Comparison of ENCODE assay signal across 10 mouse cellular contexts in the genomic region with DNA sequence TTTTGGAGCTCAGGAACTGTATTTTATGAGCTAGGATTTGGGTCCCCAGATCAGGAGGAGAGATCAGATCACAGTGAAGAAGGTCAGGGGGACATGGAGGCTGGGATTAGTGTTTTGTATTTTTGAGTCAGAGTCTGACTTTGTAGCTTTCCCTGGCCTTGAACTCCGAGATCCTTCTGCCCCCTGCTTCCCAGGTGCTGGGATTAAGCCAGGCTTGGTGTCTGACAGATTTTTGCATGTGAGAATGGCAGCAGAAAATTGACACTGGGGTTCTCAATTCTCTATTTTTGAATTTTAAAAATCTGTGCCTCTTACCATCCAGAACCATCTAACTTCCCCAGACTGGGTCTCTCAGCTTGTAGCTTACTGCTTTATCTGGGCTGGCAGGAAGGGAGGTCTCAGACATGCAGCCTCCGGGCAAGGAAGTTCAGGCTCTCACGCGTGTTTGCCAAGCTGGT. TPM values are rescaled to one million over a fixed set of nuclear protein-coding genes. Genes with fewer than 3 reads are reported as not detected.
DNase-seq lines count a peak whose midpoint lies in the region; ATAC-seq and TF ChIP-seq lines count a peak whose summit lies in the region.
"Had no signal": no experiment of that assay in that cellular context is flagged by ENCODE, and none has a peak within 500 bp of the region (broad histone marks: within the 10 kb centered on the region; RNA-seq: fewer than 3 reads in every experiment).

No protein-coding gene starts in this region.

- H3K9ac ChIP-seq in heart, embryonic 16.5 days (ENCODE audit: low read length) = peak overlapping the region; percentile 79
- peak overlapping the region; percentile 54 for H3K9ac ChIP-seq in hindbrain, embryonic 14.5 days
- peak overlapping the region; percentile 55 for H3K9ac ChIP-seq in midbrain, embryonic 12.5 days (replicated peaks)

- peaks cover 43% of the 10 kb centered on the region for H3K4me1 ChIP-seq in heart, embryonic 16.5 days (ENCODE audit: control insufficient read depth, insufficient read depth, low read length)
- peaks cover 8% of the 10 kb centered on the region for H3K4me1 ChIP-seq in bone marrow, adult 2 months (ENCODE audit: control insufficient read depth, insufficient read depth, low read length)
- H3K4me1 ChIP-seq in hindbrain, embryonic 14.5 days (replicated peaks; ENCODE audit: control insufficient read depth, insufficient read depth, low read length) = peaks cover 34% of the 10 kb centered on the region
- H3K4me1 ChIP-seq in midbrain, embryonic 12.5 days = peaks cover 44% of the 10 kb centered on the region

- H3K4me2 ChIP-seq in heart, embryonic 16.5 days (ENCODE audit: low read depth, low read length) = no peak overlapping the region
- peak overlapping the region; percentile 64 for H3K4me2 ChIP-seq in hindbrain, embryonic 14.5 days (replicated peaks)
- H3K4me2 ChIP-seq in midbrain, embryonic 12.5 days (replicated peaks) = peak overlapping the region; percentile 81

- H3K36me3 ChIP-seq in heart, embryonic 16.5 days (ENCODE audit: control insufficient read depth, insufficient read depth) = peaks cover 24% of the 10 kb centered on the region
- H3K36me3 ChIP-seq in hindbrain, embryonic 14.5 days (replicated peaks; ENCODE audit: control insufficient read depth, insufficient read depth) = peaks cover 42% of the 10 kb centered on the region
- peaks cover 37% of the 10 kb centered on the region for H3K36me3 ChIP-seq in midbrain, embryonic 12.5 days

- TF ChIP-seq POLR2A in bone marrow, adult 2 months (IDR thresholded peaks at IDR 0.05; ENCODE audit: borderline replicate concordance, control insufficient read depth, low read depth, low read length) = no peak

- H3K27ac ChIP-seq in heart, embryonic 16.5 days (ENCODE audit: low read length) = peak overlapping the region; percentile 86
- H3K27ac ChIP-seq in bone marrow, adult 2 months (ENCODE audit: control insufficient read depth, insufficient read depth, low read depth, low read length, poor library complexity) = peak overlapping the region; percentile 92
- H3K27ac ChIP-seq in hindbrain, embryonic 14.5 days = peak overlapping the region; percentile 84; the same call in 1 of the 2 replicates
- peak overlapping the region; percentile 89 for H3K27ac ChIP-seq in midbrain, embryonic 12.5 days (replicated peaks)

- no peak for ATAC-seq in heart, embryonic 16.5 days (replicated peaks; ENCODE audit: extremely low read depth, insufficient read depth, low FRiP score)
- no peak for ATAC-seq in hindbrain, embryonic 14.5 days (ENCODE audit: low FRiP score)
- no peak for ATAC-seq in midbrain, embryonic 12.5 days (ENCODE audit: low FRiP score, low read depth)
- ATAC-seq: Patski had no signal

- no peaks in the 10 kb centered on the region for H3K9me3 ChIP-seq in heart, embryonic 16.5 days (replicated peaks; ENCODE audit: control insufficient read depth, low read length)
- H3K9me3 ChIP-seq in hindbrain, embryonic 14.5 days (ENCODE audit: control insufficient read depth, low read length) = no peaks in the 10 kb centered on the region
- no peaks in the 10 kb centered on the region for H3K9me3 ChIP-seq in midbrain, embryonic 12.5 days

- 69% methylated on average over 4 of the region's 4 CpGs for WGBS in heart, embryonic 16.5 days
- 34% methylated on average over 4 of the region's 4 CpGs for WGBS in bone marrow, adult 2 months
- 87% methylated on average over 4 of the region's 4 CpGs for WGBS in hindbrain, embryonic 14.5 days
- WGBS in midbrain, embryonic 12.5 days = 84% methylated on average over 4 of the region's 4 CpGs

- no peaks in the 10 kb centered on the region for H3K27me3 ChIP-seq in heart, embryonic 16.5 days (ENCODE audit: control insufficient read depth, insufficient read depth, low read length)
- H3K27me3 ChIP-seq in hindbrain, embryonic 14.5 days (ENCODE audit: control insufficient read depth, insufficient read depth, low read length) = no peaks in the 10 kb centered on the region
- no peaks in the 10 kb centered on the region for H3K27me3 ChIP-seq in midbrain, embryonic 12.5 days
- H3K27me3 ChIP-seq: Patski had no signal

- DNase-seq in heart, adult 9 months (ENCODE audit: low spot score in 2 of 2) = no peak
- DNase-seq in hindbrain, embryonic 14.5 days (ENCODE audit: low spot score) = no peak
- DNase-seq in urinary bladder, postnatal 25 days (ENCODE audit: low spot score) = no peak
- DNase-seq in cerebellum, adult 9-10 months = no peak
- DNase-seq in thymus, postnatal 36 days = no peak
- DNase-seq: right cerebral cortex, postnatal 25 days had no signal

- no peak overlapping the region for H3K4me3 ChIP-seq in heart, embryonic 16.5 days (ENCODE audit: low read length)
- H3K4me3 ChIP-seq in bone marrow, adult 2 months (replicated peaks; ENCODE audit: control insufficient read depth, low read depth, low read length) = no peak overlapping the region
- H3K4me3 ChIP-seq in hindbrain, embryonic 14.5 days (replicated peaks; ENCODE audit: low read length) = peak overlapping the region; percentile 80; the same call in 1 of the 2 replicates
- H3K4me3 ChIP-seq in midbrain, embryonic 12.5 days = peak overlapping the region; percentile 72; the same call in 1 of the 2 replicates

- TF ChIP-seq CTCF in bone marrow, adult 2 months (IDR thresholded peaks at IDR 0.05; ENCODE audit: control insufficient read depth, insufficient read depth, low read length) = no peak

RNA-seq across cellular contexts. Expression of a gene that starts 1.4 kb away (rescaled TPM):
- polyA plus RNA-seq in heart, embryonic 16.5 days (2015; fragmentation: Nextera tagmentation; extraction: Ambion mirVana) = 136 and 155 TPM in 2 replicates
- polyA plus RNA-seq in bone marrow, adult 2 months (2011; ENCODE audit: insufficient read depth, insufficient read length, low replicate concordance, missing spikeins) = 53.0 and 82.0 TPM in 2 replicates
- polyA plus RNA-seq in hindbrain, embryonic 14.5 days (2014; fragmentation: Nextera tagmentation; extraction: Ambion mirVana) = 152 and 161 TPM in 2 replicates
- 288 and 314 TPM in 2 replicates for polyA plus RNA-seq in midbrain, embryonic 12.5 days (2016; fragmentation: Nextera tagmentation; extraction: Ambion mirVana)

RNA-seq across cellular contexts. Expression of a gene that starts 5.9 kb away (rescaled TPM):
- 1,492 and 1,877 TPM in 2 replicates for polyA plus RNA-seq in heart, embryonic 16.5 days (2015; fragmentation: Nextera tagmentation; extraction: Ambion mirVana)
- 190 and 222 TPM in 2 replicates for polyA plus RNA-seq in bone marrow, adult 2 months (2011; ENCODE audit: insufficient read depth, insufficient read length, low replicate concordance, missing spikeins)
- 675 and 804 TPM in 2 replicates for polyA plus RNA-seq in hindbrain, embryonic 14.5 days (2014; fragmentation: Nextera tagmentation; extraction: Ambion mirVana)
- polyA plus RNA-seq in midbrain, embryonic 12.5 days (2016; fragmentation: Nextera tagmentation; extraction: Ambion mirVana) = 398 and 414 TPM in 2 replicates

RNA-seq across cellular contexts. Expression of a gene that starts 13.3 kb away (rescaled TPM):
- 2.8 TPM in 2 replicates for polyA plus RNA-seq in heart, embryonic 16.5 days (2015; fragmentation: Nextera tagmentation; extraction: Ambion mirVana)
- polyA plus RNA-seq in bone marrow, adult 2 months (2011; ENCODE audit: insufficient read depth, insufficient read length, low replicate concordance, missing spikeins) = 1.4 and 1.7 TPM in 2 replicates
- 12.3 and 13.3 TPM in 2 replicates for polyA plus RNA-seq in hindbrain, embryonic 14.5 days (2014; fragmentation: Nextera tagmentation; extraction: Ambion mirVana)
- polyA plus RNA-seq in midbrain, embryonic 12.5 days (2016; fragmentation: Nextera tagmentation; extraction: Ambion mirVana) = 18.4 and 19.7 TPM in 2 replicates

RNA-seq across cellular contexts. Expression of a gene that starts 32.7 kb away (rescaled TPM):
- 41.9 and 47.0 TPM in 2 replicates for polyA plus RNA-seq in heart, embryonic 16.5 days (2015; fragmentation: Nextera tagmentation; extraction: Ambion mirVana)
- polyA plus RNA-seq in bone marrow, adult 2 months (2011; ENCODE audit: insufficient read depth, insufficient read length, low replicate concordance, missing spikeins) = 70.7 and 138 TPM in 2 replicates
- polyA plus RNA-seq in hindbrain, embryonic 14.5 days (2014; fragmentation: Nextera tagmentation; extraction: Ambion mirVana) = 41.3 and 46.5 TPM in 2 replicates
- 185 and 191 TPM in 2 replicates for polyA plus RNA-seq in midbrain, embryonic 12.5 days (2016; fragmentation: Nextera tagmentation; extraction: Ambion mirVana)

RNA-seq across cellular contexts. Expression of a gene that starts 44.5 kb away (rescaled TPM):
- polyA plus RNA-seq in heart, embryonic 16.5 days (2015; fragmentation: Nextera tagmentation; extraction: Ambion mirVana) = 0.07 and 0.14 TPM in 2 replicates
- 2.2 TPM in 1 of 2 replicates, not detected in the other for polyA plus RNA-seq in bone marrow, adult 2 months (2011; ENCODE audit: insufficient read depth, insufficient read length, low replicate concordance, missing spikeins)
- polyA plus RNA-seq in hindbrain, embryonic 14.5 days (2014; fragmentation: Nextera tagmentation; extraction: Ambion mirVana) = 3.6 and 4.1 TPM in 2 replicates
- polyA plus RNA-seq in midbrain, embryonic 12.5 days (2016; fragmentation: Nextera tagmentation; extraction: Ambion mirVana) = 0.31 and 0.52 TPM in 2 replicates

Comparison
In these comparisons a context has a peak if more than half of its experiments do, and no peak if none do; other contexts are left out.
1. H3K4me3 ChIP-seq: peak in hindbrain, embryonic 14.5 days (single experiment) and midbrain, embryonic 12.5 days (single experiment); none in heart, embryonic 16.5 days (single experiment) and bone marrow, adult 2 months (single experiment).
2. Peak in every context shown above with its lines, with median percentiles within 50 percentile points of each other: H3K27ac ChIP-seq and H3K9ac ChIP-seq.